Mouse (Mus musculus) MEL (cell line): ENCODE measurements around the gene C330007P06Rik.

ENCODE experiments used
- CHD2 ChIP-seq: IDR thresholded peaks from 2 replicates; pipeline ENCODE4 v1.6.1; 2011; ENCODE audit warnings: low read length, improper control_type of control experiment
- CTCF ChIP-seq, 3 experiments: IDR thresholded peaks in 2 of 3; conservative IDR thresholded peaks in 1 of 3; 2 replicates each; pipeline ENCODE4 v1.5.1; 2011 to 2012; ENCODE audit warnings: low read length in 3 of 3, low read depth in 2 of 3, mild to moderate bottlenecking in 2 of 3, improper control_type of control experiment in 1 of 3, inconsistent platforms in 1 of 3, mixed read lengths in 1 of 3, moderate library complexity in 1 of 3; ENCODE audit not compliant: control insufficient read depth in 1 of 3, insufficient read depth in 1 of 3, poor library complexity in 1 of 3, severe bottlenecking in 1 of 3
- EP300 ChIP-seq, 2 experiments: IDR thresholded peaks; 2 replicates each; pipeline ENCODE4 v1.6.1; 2011; ENCODE audit warnings: improper control_type of control experiment in 2 of 2, low read length in 2 of 2, low read depth in 1 of 2, mild to moderate bottlenecking in 1 of 2
- JUND ChIP-seq: IDR thresholded peaks from 2 replicates; pipeline ENCODE4 v1.6.1; 2011; ENCODE audit warnings: low read depth, mild to moderate bottlenecking, improper control_type of control experiment, low read length
- KAT2A ChIP-seq: conservative IDR thresholded peaks from 2 replicates; pipeline ENCODE4 v1.6.1; 2012; ENCODE audit warnings: low read depth, low read length, improper control_type of control experiment, inconsistent platforms
- MXI1 ChIP-seq: IDR thresholded peaks from 2 replicates; pipeline ENCODE4 v1.6.1; 2011; ENCODE audit warnings: mild to moderate bottlenecking, low read depth, low read length, improper control_type of control experiment
- MYC ChIP-seq: IDR thresholded peaks from 2 replicates; pipeline ENCODE4 v1.6.1; 2011; ENCODE audit warnings: low read depth, mild to moderate bottlenecking, low read length, improper control_type of control experiment, moderate library complexity
- POLR2AphosphoS2 ChIP-seq: IDR thresholded peaks from 2 replicates; pipeline ENCODE4 v1.6.1; 2011; ENCODE audit warnings: low read length, improper control_type of control experiment
- TBP ChIP-seq: IDR thresholded peaks from 2 replicates; pipeline ENCODE4 v1.8.0; 2011; ENCODE audit warnings: low read depth, low read length, improper control_type of control experiment
- USF1 ChIP-seq: IDR thresholded peaks from 2 replicates; pipeline ENCODE4 v1.6.1; 2014; ENCODE audit warnings: low read depth, mild to moderate bottlenecking, inconsistent platforms, low read length, improper control_type of control experiment, moderate library complexity

- TF ChIP-seq CTCF (IDR thresholded peaks at IDR 0.05 in 2 of 3, conservative IDR thresholded peaks at IDR 0.05 in 1 of 3; ENCODE audit: control insufficient read depth in 1 of 3, insufficient read depth in 1 of 3, low read depth in 2 of 3, low read length in 3 of 3, poor library complexity in 1 of 3, severe bottlenecking in 1 of 3) (no peak), USF1 (no peak), KAT2A (no peak), CHD2 (no peak), MXI1 (no peak), MYC (no peak), TBP (no peak), JUND (no peak), POLR2AphosphoS2 (no peak), EP300 (IDR thresholded peaks at IDR 0.05; ENCODE audit: low read depth in 1 of 2, low read length in 2 of 2) (no peak)
Measured at GRCm38 (mm10) chrX:36816368-36816899, 57.5 kb downstream of the C330007P06Rik start.
